Mouse (Mus musculus): Measurements from ENCODE around the gene Limch1.

DNA sequence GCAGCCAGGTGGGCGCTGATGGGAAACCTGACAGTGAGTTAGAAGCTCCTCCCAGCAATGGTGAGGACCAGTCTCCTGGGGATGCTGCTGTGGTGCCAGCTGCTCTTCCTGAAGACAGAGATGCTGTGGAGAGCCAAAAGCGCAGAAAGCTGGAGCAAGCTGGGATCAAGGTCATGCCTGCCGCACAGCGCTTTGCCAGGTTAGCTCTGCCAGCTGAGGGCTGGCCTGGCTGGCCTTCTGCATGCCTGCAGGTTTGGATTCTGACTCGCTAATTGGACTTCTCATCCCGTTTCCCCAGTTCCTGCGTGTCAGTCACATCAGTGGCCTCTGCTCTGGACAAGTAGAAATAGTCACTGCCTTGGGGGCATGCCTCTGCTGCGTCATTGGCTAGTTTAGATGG is 230.0 kb downstream of the Limch1 start:
- TF ChIP-seq GATA1 (IDR thresholded peaks at IDR 0.05; ENCODE audit: borderline replicate concordance, low read length) (no peak), FLI1 (IDR thresholded peaks at IDR 0.05; ENCODE audit: low read length) (no peak)
